Mouse (Mus musculus): ENCODE results near the gene Klhl22.

The Klhl22 gene

GRCm38 (mm10) chr16:17757756-17758155 is 1.7 kb upstream of the Klhl22 start:
- no peak for DNase-seq (ENCODE audit: low spot score)

DNA sequence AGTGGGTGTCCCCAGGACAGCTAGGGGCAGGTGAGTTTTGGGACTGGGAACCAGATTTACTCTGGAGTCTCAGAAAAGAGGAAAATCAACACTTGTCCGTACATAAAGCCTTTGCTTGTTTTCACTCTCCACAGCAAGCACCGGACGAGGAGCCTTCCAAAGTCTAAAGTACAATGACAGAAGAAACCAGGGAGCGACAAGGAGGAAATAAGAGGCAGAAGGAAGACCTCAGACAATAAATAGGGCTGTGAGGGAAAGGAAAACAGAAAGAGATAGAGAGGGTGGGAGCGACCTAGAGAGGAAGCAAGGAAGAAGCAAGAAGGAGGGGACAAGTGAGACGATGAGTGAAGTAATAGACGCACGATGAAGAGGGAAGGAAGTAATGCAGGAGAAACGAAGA is 516 bp upstream of the Klhl22 start:
- no peak for DNase-seq (ENCODE audit: low spot score)

DNA sequence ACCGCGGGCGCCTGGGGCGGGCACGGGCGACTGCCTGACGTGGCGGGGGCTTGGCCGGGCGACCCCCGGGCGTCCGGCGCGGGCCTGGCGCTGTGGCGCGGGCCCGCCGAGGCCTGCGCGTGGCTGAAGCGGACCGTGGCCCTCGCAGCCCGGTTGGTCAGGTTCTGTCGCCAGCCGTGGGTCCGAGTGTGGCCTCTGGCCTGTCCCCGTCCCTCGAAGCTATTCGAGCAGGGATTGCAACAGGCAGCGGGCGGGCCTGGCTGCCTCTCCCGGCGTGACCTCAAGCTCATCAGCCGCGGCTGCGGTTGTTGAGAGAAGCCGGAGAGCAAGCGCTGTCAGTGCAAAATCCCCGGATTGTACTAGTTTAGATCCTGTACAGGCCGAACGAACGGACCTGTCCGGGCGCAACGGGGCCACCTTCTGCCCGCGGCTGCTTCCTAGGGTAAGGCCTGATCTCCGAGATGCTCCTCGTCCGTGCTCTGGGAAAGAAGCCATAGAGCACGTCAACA is 449 bp downstream of the Klhl22 start:
- DNase-seq (ENCODE audit: low spot score), result peak; percentile 66

DNA sequence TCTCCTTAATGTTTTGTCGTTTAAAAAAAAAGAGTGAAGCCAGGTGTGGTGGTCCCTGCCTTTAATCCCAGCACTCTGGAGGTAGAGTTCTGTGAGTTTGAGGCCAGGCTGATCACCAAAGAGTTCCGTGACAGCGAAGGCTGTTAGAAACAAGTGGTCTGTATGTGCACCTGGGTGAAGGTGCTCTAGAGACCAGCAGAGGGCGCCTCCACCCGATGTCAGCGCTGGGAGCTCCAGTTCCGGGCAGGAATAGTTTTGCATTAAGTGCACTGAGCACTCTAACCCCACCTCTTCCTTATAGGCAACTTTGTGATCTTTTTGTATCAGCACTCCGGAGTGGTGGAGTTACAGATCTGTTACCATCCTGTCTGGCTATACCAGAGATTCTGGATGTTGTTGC is 1.2 kb downstream of the Klhl22 start:
- peak; percentile 72 for DNase-seq (ENCODE audit: low spot score)

DNA sequence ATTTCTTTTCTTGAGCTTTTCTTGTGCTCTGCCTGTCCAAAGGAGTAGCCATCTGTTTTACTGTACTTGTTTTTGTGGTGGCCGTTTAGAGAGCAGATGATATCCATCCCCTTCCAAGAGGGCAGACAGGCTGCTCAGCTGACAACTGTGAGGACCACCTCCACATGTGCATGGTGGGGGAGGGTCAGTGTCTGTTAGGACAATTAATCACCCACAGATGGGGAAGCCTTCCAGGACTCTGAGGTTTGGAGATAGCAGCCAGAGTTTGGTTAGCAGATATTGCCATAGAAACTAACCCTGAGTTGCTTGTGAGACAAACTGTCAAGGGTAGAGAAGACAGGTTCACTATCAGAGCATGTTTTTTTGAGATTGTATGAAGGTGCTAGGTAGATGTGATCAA is 1.7 kb downstream of the Klhl22 start:
- no peak for DNase-seq (ENCODE audit: low spot score)

DNA sequence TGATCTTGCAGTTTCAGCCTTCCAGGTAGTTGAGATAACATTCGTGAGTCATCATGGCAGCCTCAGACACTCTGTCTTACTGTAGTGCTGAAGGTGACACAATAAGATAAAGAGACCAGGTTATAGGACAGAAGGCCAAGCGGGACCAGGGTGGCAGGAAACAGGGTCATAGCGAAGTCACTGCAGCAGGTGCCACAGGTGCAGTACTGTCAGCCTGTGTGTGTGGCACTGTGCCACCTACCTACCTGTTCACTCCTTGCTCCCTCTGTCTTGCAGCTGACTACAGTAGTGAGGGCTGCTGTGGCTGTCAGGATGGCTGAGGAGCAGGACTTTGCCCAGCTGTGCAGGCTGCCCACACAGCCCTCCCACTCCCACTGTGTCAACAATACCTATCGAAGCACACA is 4.7 kb downstream of the Klhl22 start:
- DNase-seq (ENCODE audit: low spot score), result no peak

GRCm38 (mm10) chr16:17768834-17769233 is 9.4 kb downstream of the Klhl22 start:
- DNase-seq (ENCODE audit: low spot score), result no peak

- DNase-seq (ENCODE audit: low spot score), result no peak
Measured at GRCm38 (mm10) chr16:17771117-17771865, 11.9 kb downstream of the Klhl22 start.

GRCm38 (mm10) chr16:17776828-17777227 is 17.4 kb downstream of the Klhl22 start:
- DNase-seq (ENCODE audit: low spot score), result peak; percentile 73

DNA sequence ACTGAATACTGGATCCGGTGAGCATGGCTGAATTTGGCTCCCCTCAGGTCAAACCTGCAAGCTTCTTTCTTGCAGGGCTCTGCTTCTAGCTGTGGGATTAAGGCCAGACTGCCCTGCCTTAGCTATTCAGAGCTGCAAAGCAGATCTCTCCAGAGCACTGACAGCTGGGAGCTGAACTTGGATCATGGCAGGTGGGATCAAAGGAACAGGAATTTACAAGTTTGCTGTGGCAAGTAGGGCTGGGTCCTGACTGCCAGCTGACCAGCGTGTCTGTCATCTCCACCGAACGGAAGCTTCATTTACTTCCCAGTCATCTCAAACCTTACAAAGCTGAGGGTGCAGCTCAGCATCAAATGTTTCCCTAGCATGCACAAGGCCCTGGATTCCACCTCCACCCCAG is 18.8 kb downstream of the Klhl22 start:
- no peak for DNase-seq (ENCODE audit: low spot score)

- no peak for DNase-seq (ENCODE audit: low spot score)
Measured at GRCm38 (mm10) chr16:17779692-17780091, 20.3 kb downstream of the Klhl22 start.

- DNase-seq (ENCODE audit: low spot score), result no peak
Measured at GRCm38 (mm10) chr16:17785337-17785736, 25.9 kb downstream of the Klhl22 start.

DNA sequence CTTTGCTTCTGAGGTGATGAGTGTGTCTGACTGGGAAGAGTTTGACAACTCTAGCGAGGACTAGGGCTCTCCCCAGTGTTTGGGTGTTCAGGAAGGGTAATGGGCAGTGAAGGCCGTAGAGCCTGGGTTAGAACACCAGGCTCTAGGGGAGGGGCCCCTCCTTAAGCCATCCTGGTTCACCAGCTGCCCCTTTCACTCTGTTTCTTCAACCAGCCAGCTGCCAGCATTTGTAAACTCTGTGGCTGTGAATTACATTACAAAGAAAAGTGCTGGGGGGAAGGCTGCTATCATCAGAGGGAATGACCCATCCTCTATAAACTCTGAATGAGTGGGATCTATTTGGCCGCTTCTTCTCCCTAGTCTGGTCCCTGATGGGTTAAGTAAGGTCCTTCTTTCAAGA is 33.3 kb downstream of the Klhl22 start:
- DNase-seq (ENCODE audit: low spot score), result no peak

DNA sequence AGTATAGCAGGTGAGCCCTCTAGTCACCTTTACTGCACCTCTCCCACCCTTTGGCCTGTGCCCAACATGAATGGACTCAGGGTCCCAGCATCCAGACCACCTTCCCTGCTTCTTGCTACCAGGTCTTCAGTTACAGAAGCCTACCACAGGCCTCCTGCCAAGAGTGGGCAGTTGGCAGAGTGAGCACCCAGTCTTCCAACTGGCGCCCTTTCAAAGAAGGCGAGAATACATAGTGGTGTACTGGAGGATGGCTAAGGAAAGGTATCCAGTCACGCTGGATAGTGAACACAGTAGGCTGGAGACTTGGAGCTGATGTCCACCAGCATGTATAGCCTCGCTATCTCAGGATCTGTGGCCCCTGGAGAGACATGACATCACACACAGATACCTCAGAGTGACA is 34.6 kb downstream of the Klhl22 start:
- DNase-seq (ENCODE audit: low spot score), result no peak

DNA sequence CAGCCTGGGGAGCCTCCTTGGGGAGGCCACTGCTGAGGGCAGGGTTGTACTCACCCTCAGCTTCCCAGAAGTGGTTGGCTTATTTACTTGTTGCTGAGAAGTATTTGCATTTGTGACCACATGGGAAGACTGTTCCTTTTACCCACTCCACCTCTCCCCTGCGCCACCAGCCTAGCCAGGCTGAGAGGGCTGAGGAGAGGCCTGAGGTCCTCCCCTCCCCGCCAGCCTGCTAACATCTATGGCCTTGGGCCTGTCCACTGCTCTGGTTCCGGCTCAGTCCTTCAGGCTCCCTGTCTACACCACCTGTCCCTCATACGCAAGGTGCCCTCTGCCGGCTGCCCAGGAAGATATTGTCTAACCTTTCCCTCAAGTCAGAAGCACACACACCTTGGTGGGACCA is 36.2 kb downstream of the Klhl22 start:
- no peak for DNase-seq (ENCODE audit: low spot score)

- DNase-seq (ENCODE audit: low spot score), result no peak
Measured at GRCm38 (mm10) chr16:17796519-17796918, 37.1 kb downstream of the Klhl22 start.

GRCm38 (mm10) chr16:17796971-17797811 is 37.8 kb downstream of the Klhl22 start, which contains the start of gene Scarf2:
Gene Scarf2 (plus strand): TSS chr16:17797282.
- DNase-seq (ENCODE audit: low spot score), result peak; percentile 82

DNA sequence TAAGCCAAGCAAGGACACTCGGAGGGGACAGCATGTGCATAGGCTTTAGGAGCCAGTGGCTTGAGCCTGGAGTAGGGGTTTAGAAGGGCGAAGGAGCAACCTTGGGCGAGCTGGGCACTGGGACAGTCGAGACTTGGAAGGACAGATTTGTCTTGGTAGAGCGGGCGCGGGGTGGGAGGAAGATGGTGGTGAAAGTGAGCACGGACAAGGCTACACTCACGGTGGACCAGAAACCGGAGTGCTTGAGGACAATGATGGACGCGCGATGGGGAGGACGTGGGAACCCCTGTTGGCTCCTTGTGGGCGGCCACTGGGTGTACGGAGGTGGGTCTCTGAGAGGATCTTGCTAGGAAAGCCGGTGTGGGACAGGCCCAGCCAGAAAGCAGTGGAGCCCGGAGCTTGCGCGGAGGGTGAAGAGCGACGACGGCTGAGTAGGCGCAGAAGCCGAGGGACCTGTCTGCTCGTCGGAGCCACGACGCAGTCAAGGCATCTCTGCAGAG is 38.4 kb downstream of the Klhl22 start:
- DNase-seq (ENCODE audit: low spot score), result peak; percentile 54

GRCm38 (mm10) chr16:17798321-17799180 is 39.1 kb downstream of the Klhl22 start:
- peak; percentile 76 for DNase-seq (ENCODE audit: low spot score)

DNA sequence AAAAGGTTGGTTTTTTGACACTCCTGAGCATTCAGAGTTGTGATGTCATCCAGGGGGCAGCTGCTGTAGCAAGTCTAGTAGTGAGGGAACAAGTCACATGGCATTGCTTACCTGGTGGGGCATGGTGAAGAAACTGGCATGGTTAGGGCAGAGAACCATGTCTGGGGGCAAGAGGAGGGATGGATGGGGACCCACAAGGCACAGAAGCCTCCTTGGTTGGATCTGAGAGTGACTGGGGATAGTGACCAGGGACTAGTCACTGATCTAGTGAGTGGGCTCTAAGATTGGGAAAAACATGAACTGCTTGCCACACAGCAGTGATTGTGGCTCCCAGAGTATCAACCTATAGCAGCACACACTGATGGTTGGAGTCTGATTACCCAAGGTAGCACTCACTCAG is 40.2 kb downstream of the Klhl22 start:
- DNase-seq (ENCODE audit: low spot score), result no peak

DNA sequence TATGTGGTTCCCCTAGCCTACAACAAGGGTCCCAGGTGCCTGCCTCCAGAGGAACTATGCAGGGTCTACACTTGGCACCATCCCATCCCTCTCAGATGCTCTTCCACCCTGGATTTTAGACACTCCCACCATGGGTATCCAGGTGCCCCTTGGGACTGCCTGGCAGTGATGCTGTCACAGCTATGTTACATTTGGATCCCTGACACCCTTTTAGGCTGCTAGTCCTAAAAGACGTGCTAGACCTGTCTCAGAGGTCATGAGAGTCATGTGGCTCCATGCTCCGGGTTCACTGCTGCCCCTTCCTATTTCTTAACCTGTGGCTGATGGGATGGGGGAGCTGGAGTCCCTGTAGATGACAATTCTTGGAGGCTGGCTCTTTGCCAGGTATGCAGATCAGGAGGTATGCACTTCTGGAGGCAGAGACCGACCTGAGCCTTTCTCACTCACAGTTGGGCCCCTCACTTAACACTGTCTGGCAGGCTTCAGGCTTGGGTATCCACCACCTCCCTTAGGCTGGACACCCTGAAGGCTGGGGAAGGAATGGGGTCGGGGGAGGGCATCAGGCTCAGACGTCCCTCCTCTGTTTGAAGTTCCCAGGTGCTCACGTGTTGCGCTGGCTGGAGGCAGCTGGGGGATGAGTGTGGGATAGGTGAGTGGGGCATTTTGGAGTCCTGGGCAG is 42.5 kb downstream of the Klhl22 start:
- peak; percentile 55 for DNase-seq (ENCODE audit: low spot score)
